Mouse (Mus musculus) forebrain, embryonic 14.5 days (tissue): ENCODE data around the gene Uchl4. TPM values are rescaled to one million over a fixed set of nuclear protein-coding genes. Genes with fewer than 3 reads are reported as not detected.
"Not testable (repeated sequence)": the region's sequence is repeated elsewhere in the genome, so short reads cannot be mapped to it uniquely, and the experiment has no call there.

Experiments used
- ATAC-seq: fragments of 200-750 bp; cut with Nextera tagmentation; 2 replicates; pipeline ENCODE4 v1.8.0; 2017; ENCODE audit warnings: mild to moderate bottlenecking, moderate library complexity
- DNase-seq: peaks from one replicate; pipeline ENCODE4 v3.0.0-alpha.2; 2015; ENCODE audit warnings: low spot score
- H3K27ac ChIP-seq: fragments of 300-500 bp; sonication (generic); 2 replicates; pipeline ENCODE4 v1.5.1; 2014; ENCODE audit warnings: low read depth, mild to moderate bottlenecking, control low read depth, low read length, moderate library complexity
- H3K27me3 ChIP-seq: fragments of 300-500 bp; sonication (generic); replicated peaks from 2 replicates; pipeline ENCODE4 v1.6.1; 2014; ENCODE audit warnings: low read length, control low read depth, mixed read lengths; ENCODE audit not compliant: control insufficient read depth, insufficient read depth
- H3K36me3 ChIP-seq: fragments of 300-500 bp; sonication (generic); 2 replicates; pipeline ENCODE4 v1.6.1; 2014; ENCODE audit warnings: low read length, control low read depth; ENCODE audit not compliant: control insufficient read depth, insufficient read depth
- H3K4me1 ChIP-seq: fragments of 300-500 bp; sonication (generic); 2 replicates; pipeline ENCODE4 v1.6.1; 2014; ENCODE audit warnings: antibody characterized with exemption, low read length, control low read depth; ENCODE audit not compliant: control insufficient read depth, insufficient read depth
- H3K4me2 ChIP-seq: fragments of 300-500 bp; sonication (generic); 2 replicates; pipeline ENCODE4 v1.6.1; 2014; ENCODE audit warnings: mild to moderate bottlenecking, control low read depth, low read length
- H3K4me3 ChIP-seq: fragments of 300-500 bp; sonication (generic); 2 replicates; pipeline ENCODE4 v1.5.1; 2014; ENCODE audit warnings: low read depth, low read length, control low read depth
- H3K9ac ChIP-seq: fragments of 300-500 bp; sonication (generic); 2 replicates; pipeline ENCODE4 v1.6.1; 2014; ENCODE audit warnings: mild to moderate bottlenecking, low read length, control low read depth, moderate library complexity
- H3K9me3 ChIP-seq: fragments of 300-500 bp; sonication (generic); replicated peaks from 2 replicates; pipeline ENCODE4 v1.6.1; 2016; ENCODE audit warnings: low read length, control low read depth, mixed read lengths; ENCODE audit not compliant: control insufficient read depth
- WGBS: fragments of 180-500 bp; shearing (Covaris S2); extraction: QIAGEN DNeasy Blood & Tissue Kit; methylation state at CpG from one replicate; pipeline ENCODE4 v1.1.7; 2014; 5-methylcytosine and 5-hydroxymethylcytosine counted together
- polyA plus RNA-seq: library from polyadenylated mRNA; unstranded; fragments of >200 nt; fragmentation: Nextera tagmentation; extraction: Ambion mirVana; gene quantifications from 2 replicates; pipeline ENCODE4 v1.2.1, GENCODE M21; 2014

Gene Uchl4
- polyA plus RNA-seq, 1 experiment from 2014 or later = 1.7 TPM

GRCm38 (mm10) chr9:64259906-64260305 is 24.9 kb downstream of the Uchl4 start:
- DNase-seq = no peak
- no peak overlapping the region for H3K4me3 ChIP-seq
- no peaks in the 10 kb centered on the region for H3K36me3 ChIP-seq
- H3K27ac ChIP-seq = no peak overlapping the region
- H3K4me1 ChIP-seq = no peaks in the 10 kb centered on the region
- H3K9me3 ChIP-seq = no peaks in the 10 kb centered on the region
- H3K4me2 ChIP-seq = no peak overlapping the region
- H3K27me3 ChIP-seq = no peaks in the 10 kb centered on the region
- ATAC-seq = no peak
- 91% methylated on average over 5 of the region's 5 CpGs for WGBS
- no peak overlapping the region for H3K9ac ChIP-seq

- no peak overlapping the region for H3K27ac ChIP-seq
- H3K27me3 ChIP-seq = no peaks in the 10 kb centered on the region
- no peak overlapping the region for H3K4me3 ChIP-seq
- WGBS = 90% methylated on average over 4 of the region's 4 CpGs
- H3K9me3 ChIP-seq = no peaks in the 10 kb centered on the region
- H3K36me3 ChIP-seq = no peaks in the 10 kb centered on the region
- H3K9ac ChIP-seq = no peak overlapping the region
- H3K4me1 ChIP-seq = no peaks in the 10 kb centered on the region
- no peak overlapping the region for H3K4me2 ChIP-seq
- ATAC-seq = no peak
- no peak for DNase-seq
Observed at GRCm38 (mm10) chr9:64261023-64261422, 26.0 kb downstream of the Uchl4 start.

GRCm38 (mm10) chr9:64264813-64265212 is 29.8 kb downstream of the Uchl4 start:
- no peak overlapping the region for H3K27ac ChIP-seq
- no peaks in the 10 kb centered on the region for H3K36me3 ChIP-seq
- no peak overlapping the region for H3K4me3 ChIP-seq
- no peaks in the 10 kb centered on the region for H3K27me3 ChIP-seq
- WGBS = 71% methylated on average over 1 of the region's 1 CpGs
- no peak for DNase-seq
- no peak for ATAC-seq
- no peaks in the 10 kb centered on the region for H3K9me3 ChIP-seq
- no peaks in the 10 kb centered on the region for H3K4me1 ChIP-seq
- H3K4me2 ChIP-seq = no peak overlapping the region
- no peak overlapping the region for H3K9ac ChIP-seq

- H3K4me3 ChIP-seq = no peak overlapping the region
- WGBS = 89% methylated on average over 1 of the region's 1 CpGs
- no peak for DNase-seq
- H3K9me3 ChIP-seq = no peaks in the 10 kb centered on the region
- no peaks in the 10 kb centered on the region for H3K27me3 ChIP-seq
- no peak overlapping the region for H3K4me2 ChIP-seq
- H3K4me1 ChIP-seq = no peaks in the 10 kb centered on the region
- H3K36me3 ChIP-seq = no peaks in the 10 kb centered on the region
- H3K27ac ChIP-seq = no peak overlapping the region
- no peak for ATAC-seq
- H3K9ac ChIP-seq = no peak overlapping the region
Observed at GRCm38 (mm10) chr9:64267231-64267630, 32.2 kb downstream of the Uchl4 start.

GRCm38 (mm10) chr9:64268196-64268595 is 33.2 kb downstream of the Uchl4 start:
- Histone ChIP-seq H3K9me3 (no peaks in the 10 kb centered on the region), H3K4me3 (no peak overlapping the region), H3K4me2 (no peak overlapping the region), H3K9ac (no peak overlapping the region), H3K27ac (no peak overlapping the region), H3K4me1 (no peaks in the 10 kb centered on the region), H3K36me3 (no peaks in the 10 kb centered on the region), H3K27me3 (no peaks in the 10 kb centered on the region)
- ATAC-seq (no peak), DNase-seq (no peak)
- WGBS = 85% methylated on average over 10 of the region's 10 CpGs

GRCm38 (mm10) chr9:64268836-64269235 is 33.8 kb downstream of the Uchl4 start:
- H3K9ac ChIP-seq, H3K27me3 ChIP-seq, H3K4me1 ChIP-seq, H3K36me3 ChIP-seq, H3K9me3 ChIP-seq, ATAC-seq, H3K4me3 ChIP-seq, H3K27ac ChIP-seq, H3K4me2 ChIP-seq, DNase-seq: not testable (repeated sequence)
- WGBS = 96% methylated on average over 8 of the region's 8 CpGs

- 63% methylated on average over 3 of the region's 3 CpGs for WGBS
- H3K4me1 ChIP-seq = no peaks in the 10 kb centered on the region
- H3K4me2 ChIP-seq = no peak overlapping the region
- H3K27ac ChIP-seq = no peak overlapping the region
- no peaks in the 10 kb centered on the region for H3K36me3 ChIP-seq
- ATAC-seq = no peak
- no peaks in the 10 kb centered on the region for H3K27me3 ChIP-seq
- H3K9me3 ChIP-seq = no peaks in the 10 kb centered on the region
- H3K9ac ChIP-seq = no peak overlapping the region
- H3K4me3 ChIP-seq = no peak overlapping the region
- no peak for DNase-seq
Observed at GRCm38 (mm10) chr9:64271249-64271648, 36.2 kb downstream of the Uchl4 start.

- Histone ChIP-seq H3K36me3 (no peaks in the 10 kb centered on the region), H3K9ac (no peak overlapping the region), H3K4me1 (no peaks in the 10 kb centered on the region), H3K27me3 (no peaks in the 10 kb centered on the region), H3K27ac (no peak overlapping the region), H3K9me3 (no peaks in the 10 kb centered on the region), H3K4me3 (no peak overlapping the region), H3K4me2 (no peak overlapping the region)
- ATAC-seq = no peak
- WGBS = 47% methylated on average over 7 of the region's 7 CpGs
- DNase-seq = peak; percentile 50
Observed at GRCm38 (mm10) chr9:64272611-64273010, 37.6 kb downstream of the Uchl4 start.

- ATAC-seq (no peak), DNase-seq (no peak)
- H3K27me3 ChIP-seq = no peaks in the 10 kb centered on the region
- H3K4me1 ChIP-seq = no peaks in the 10 kb centered on the region
- H3K4me2 ChIP-seq = no peak overlapping the region
- no peak overlapping the region for H3K27ac ChIP-seq
- WGBS = 77% methylated on average over 4 of the region's 4 CpGs
- H3K4me3 ChIP-seq = no peak overlapping the region
- H3K9me3 ChIP-seq = no peaks in the 10 kb centered on the region
- no peaks in the 10 kb centered on the region for H3K36me3 ChIP-seq
- H3K9ac ChIP-seq = no peak overlapping the region
Observed at GRCm38 (mm10) chr9:64273757-64274156, 38.8 kb downstream of the Uchl4 start.
